Mouse (Mus musculus): ENCODE results near the gene Tnfrsf13c. TPM values are rescaled to one million over a fixed set of nuclear protein-coding genes. Genes with fewer than 3 reads are reported as not detected.

The Tnfrsf13c gene
- polyA plus RNA-seq, 1 experiment from 2014 or later: 0.23 TPM

- Histone ChIP-seq H3K9ac (ENCODE audit: low read length) (no peak overlapping the region), H3K27me3 (ENCODE audit: control insufficient read depth, insufficient read depth, low read length) (no peaks in the 10 kb centered on the region), H3K27ac (ENCODE audit: low read depth, low read length) (no peak overlapping the region), H3K36me3 (ENCODE audit: control insufficient read depth, insufficient read depth, low read length) (peaks cover 44% of the 10 kb centered on the region), H3K4me3 (ENCODE audit: low read depth, low read length) (no peak overlapping the region), H3K9me3 (ENCODE audit: control insufficient read depth, low read length) (0 out of 2 replicates have a peak, but pooled peaks cover 5% of the 10 kb centered on the region), H3K4me1 (ENCODE audit: control insufficient read depth, insufficient read depth, low read length) (no peaks in the 10 kb centered on the region), H3K4me2 (ENCODE audit: low read depth) (no peak overlapping the region)
- ATAC-seq (ENCODE audit: insufficient read depth, low FRiP score, low TSS enrichment) (no peak), DNase-seq (ENCODE audit: low spot score) (no peak)
- 91% methylated on average over 14 of the region's 14 CpGs for WGBS
These were observed 38.0 kb downstream of the Tnfrsf13c start for GRCm38 (mm10) chr15:82186131-82186530.

GRCm38 (mm10) chr15:82185062-82185783 is 38.9 kb downstream of the Tnfrsf13c start:
- ATAC-seq (ENCODE audit: insufficient read depth, low FRiP score, low TSS enrichment) (no peak), DNase-seq (ENCODE audit: low spot score) (no peak)
- Histone ChIP-seq H3K9me3 (ENCODE audit: control insufficient read depth, low read length) (0 out of 2 replicates have a peak, but pooled peaks cover 5% of the 10 kb centered on the region), H3K27me3 (ENCODE audit: control insufficient read depth, insufficient read depth, low read length) (no peaks in the 10 kb centered on the region), H3K4me3 (ENCODE audit: low read depth, low read length) (no peak overlapping the region), H3K27ac (ENCODE audit: low read depth, low read length) (no peak overlapping the region), H3K36me3 (ENCODE audit: control insufficient read depth, insufficient read depth, low read length) (peaks cover 50% of the 10 kb centered on the region), H3K4me2 (ENCODE audit: low read depth) (no peak overlapping the region), H3K4me1 (ENCODE audit: control insufficient read depth, insufficient read depth, low read length) (no peaks in the 10 kb centered on the region), H3K9ac (ENCODE audit: low read length) (no peak overlapping the region)
- WGBS: 83% methylated on average over 14 of the region's 14 CpGs

- Histone ChIP-seq H3K36me3 (ENCODE audit: control insufficient read depth, insufficient read depth, low read length) (peaks cover 56% of the 10 kb centered on the region), H3K9me3 (ENCODE audit: control insufficient read depth, low read length) (0 out of 2 replicates have a peak, but pooled peaks cover 5% of the 10 kb centered on the region), H3K4me1 (ENCODE audit: control insufficient read depth, insufficient read depth, low read length) (no peaks in the 10 kb centered on the region), H3K27ac (ENCODE audit: low read depth, low read length) (0 out of 2 replicates have a peak overlapping the region, but pooled peaks have one; percentile 9), H3K9ac (ENCODE audit: low read length) (no peak overlapping the region), H3K4me3 (ENCODE audit: low read depth, low read length) (no peak overlapping the region), H3K27me3 (ENCODE audit: control insufficient read depth, insufficient read depth, low read length) (no peaks in the 10 kb centered on the region), H3K4me2 (ENCODE audit: low read depth) (no peak overlapping the region)
- WGBS: 92% methylated on average over 10 of the region's 10 CpGs
- no peak for DNase-seq (ENCODE audit: low spot score)
- no peak for ATAC-seq (ENCODE audit: insufficient read depth, low FRiP score, low TSS enrichment)
These were observed 39.5 kb downstream of the Tnfrsf13c start for GRCm38 (mm10) chr15:82184656-82185055.

- 0 out of 2 replicates have a peak overlapping the region, but pooled peaks have one; percentile 9 for H3K27ac ChIP-seq (ENCODE audit: low read depth, low read length)
- ATAC-seq (ENCODE audit: insufficient read depth, low FRiP score, low TSS enrichment): no peak
These were observed 40.0 kb downstream of the Tnfrsf13c start for GRCm38 (mm10) chr15:82184183-82184582.

GRCm38 (mm10) chr15:82183596-82183995 is 40.6 kb downstream of the Tnfrsf13c start:
- Histone ChIP-seq H3K9ac (ENCODE audit: low read length) (no peak overlapping the region), H3K27me3 (ENCODE audit: control insufficient read depth, insufficient read depth, low read length) (no peaks in the 10 kb centered on the region), H3K4me3 (ENCODE audit: low read depth, low read length) (no peak overlapping the region), H3K9me3 (ENCODE audit: control insufficient read depth, low read length) (0 out of 2 replicates have a peak, but pooled peaks cover 5% of the 10 kb centered on the region), H3K4me1 (ENCODE audit: control insufficient read depth, insufficient read depth, low read length) (no peaks in the 10 kb centered on the region), H3K4me2 (ENCODE audit: low read depth) (no peak overlapping the region), H3K36me3 (ENCODE audit: control insufficient read depth, insufficient read depth, low read length) (peaks cover 63% of the 10 kb centered on the region), H3K27ac (ENCODE audit: low read depth, low read length) (no peak overlapping the region)
- 82% methylated on average over 10 of the region's 10 CpGs for WGBS
- no peak for ATAC-seq (ENCODE audit: insufficient read depth, low FRiP score, low TSS enrichment)
- no peak for DNase-seq (ENCODE audit: low spot score)

More at GRCm38 (mm10) chr15:82184183-82184582, 40.0 kb downstream of the Tnfrsf13c start:
- Histone ChIP-seq H3K9ac (ENCODE audit: low read length) (no peak overlapping the region), H3K4me2 (ENCODE audit: low read depth) (no peak overlapping the region), H3K9me3 (ENCODE audit: control insufficient read depth, low read length) (0 out of 2 replicates have a peak, but pooled peaks cover 5% of the 10 kb centered on the region), H3K36me3 (ENCODE audit: control insufficient read depth, insufficient read depth, low read length) (peaks cover 57% of the 10 kb centered on the region), H3K4me1 (ENCODE audit: control insufficient read depth, insufficient read depth, low read length) (no peaks in the 10 kb centered on the region), H3K4me3 (ENCODE audit: low read depth, low read length) (no peak overlapping the region), H3K27me3 (ENCODE audit: control insufficient read depth, insufficient read depth, low read length) (no peaks in the 10 kb centered on the region)
- no peak for DNase-seq (ENCODE audit: low spot score)
- 86% methylated on average over 7 of the region's 7 CpGs for WGBS

- H3K9me3 ChIP-seq (ENCODE audit: control insufficient read depth, low read length): 0 out of 2 replicates have a peak, but pooled peaks cover 5% of the 10 kb centered on the region
- H3K4me1 ChIP-seq (ENCODE audit: control insufficient read depth, insufficient read depth, low read length): no peaks in the 10 kb centered on the region
- no peak overlapping the region for H3K27ac ChIP-seq (ENCODE audit: low read depth, low read length)
- ATAC-seq (ENCODE audit: insufficient read depth, low FRiP score, low TSS enrichment) (no peak), DNase-seq (ENCODE audit: low spot score) (no peak)
- 97% methylated on average over 4 of the region's 4 CpGs for WGBS
- H3K27me3 ChIP-seq (ENCODE audit: control insufficient read depth, insufficient read depth, low read length): no peaks in the 10 kb centered on the region
- H3K4me3 ChIP-seq (ENCODE audit: low read depth, low read length): no peak overlapping the region
- no peak overlapping the region for H3K4me2 ChIP-seq (ENCODE audit: low read depth)
- no peak overlapping the region for H3K9ac ChIP-seq (ENCODE audit: low read length)
- peaks cover 69% of the 10 kb centered on the region for H3K36me3 ChIP-seq (ENCODE audit: control insufficient read depth, insufficient read depth, low read length)
These were observed 41.9 kb downstream of the Tnfrsf13c start for GRCm38 (mm10) chr15:82182311-82182710.

GRCm38 (mm10) chr15:82181131-82181530 is 43.0 kb downstream of the Tnfrsf13c start:
- H3K27me3 ChIP-seq (ENCODE audit: control insufficient read depth, insufficient read depth, low read length): no peaks in the 10 kb centered on the region
- H3K4me1 ChIP-seq (ENCODE audit: control insufficient read depth, insufficient read depth, low read length): no peaks in the 10 kb centered on the region
- 99% methylated on average over 5 of the region's 5 CpGs for WGBS
- no peak overlapping the region for H3K27ac ChIP-seq (ENCODE audit: low read depth, low read length)
- peaks cover 68% of the 10 kb centered on the region for H3K36me3 ChIP-seq (ENCODE audit: control insufficient read depth, insufficient read depth, low read length)
- ATAC-seq (ENCODE audit: insufficient read depth, low FRiP score, low TSS enrichment): no peak
- no peak overlapping the region for H3K9ac ChIP-seq (ENCODE audit: low read length)
- no peak overlapping the region for H3K4me2 ChIP-seq (ENCODE audit: low read depth)
- H3K4me3 ChIP-seq (ENCODE audit: low read depth, low read length): no peak overlapping the region
- 0 out of 2 replicates have a peak, but pooled peaks cover 5% of the 10 kb centered on the region for H3K9me3 ChIP-seq (ENCODE audit: control insufficient read depth, low read length)
- DNase-seq (ENCODE audit: low spot score): no peak

- DNase-seq (ENCODE audit: low spot score): no peak
- WGBS: 71% methylated on average over 7 of the region's 7 CpGs
- H3K27me3 ChIP-seq (ENCODE audit: control insufficient read depth, insufficient read depth, low read length): no peaks in the 10 kb centered on the region
These were observed 46.4 kb downstream of the Tnfrsf13c start for GRCm38 (mm10) chr15:82177743-82178290.

More at GRCm38 (mm10) chr15:82177743-82178290, 46.4 kb downstream of the Tnfrsf13c start:
- Histone ChIP-seq H3K4me2 (ENCODE audit: low read depth) (no peak overlapping the region), H3K27ac (ENCODE audit: low read depth, low read length) (no peak overlapping the region), H3K36me3 (ENCODE audit: control insufficient read depth, insufficient read depth, low read length) (peaks cover 67% of the 10 kb centered on the region), H3K4me1 (ENCODE audit: control insufficient read depth, insufficient read depth, low read length) (no peaks in the 10 kb centered on the region), H3K4me3 (ENCODE audit: low read depth, low read length) (no peak overlapping the region), H3K9me3 (ENCODE audit: control insufficient read depth, low read length) (0 out of 2 replicates have a peak, but pooled peaks cover 5% of the 10 kb centered on the region), H3K9ac (ENCODE audit: low read length) (no peak overlapping the region)
- ATAC-seq (ENCODE audit: insufficient read depth, low FRiP score, low TSS enrichment): no peak
